Mouse (Mus musculus): ENCODE data around the gene Macrod1. TPM values are rescaled to one million over a fixed set of nuclear protein-coding genes. Genes with fewer than 3 reads are reported as not detected.

Gene Macrod1
- total RNA-seq, 2 experiments from 2014 or later, result 16.4 to 22.0 TPM

- DNase-seq (ENCODE audit: extremely low spot score in 1 of 2, low spot score in 1 of 2), result no peak
Measured at GRCm38 (mm10) chr19:7218753-7219152, 162.1 kb downstream of the Macrod1 start.

GRCm38 (mm10) chr19:7222196-7222595 lies 165.6 kb downstream of the Macrod1 start:
- no peak for DNase-seq (ENCODE audit: extremely low spot score in 1 of 2, low spot score in 1 of 2)

- DNase-seq (ENCODE audit: extremely low spot score in 1 of 2, low spot score in 1 of 2), result no peak
Measured at GRCm38 (mm10) chr19:7223488-7223887, 166.9 kb downstream of the Macrod1 start.

- no peak for DNase-seq (ENCODE audit: extremely low spot score in 1 of 2, low spot score in 1 of 2)
Measured at GRCm38 (mm10) chr19:7224253-7224652, 167.6 kb downstream of the Macrod1 start.

- no peak for DNase-seq (ENCODE audit: extremely low spot score in 1 of 2, low spot score in 1 of 2)
Measured at GRCm38 (mm10) chr19:7225096-7225690, 168.6 kb downstream of the Macrod1 start.

GRCm38 (mm10) chr19:7226511-7226914 lies 169.9 kb downstream of the Macrod1 start:
- DNase-seq (ENCODE audit: extremely low spot score in 1 of 2, low spot score in 1 of 2), result no peak

- peak; percentile 57 to 77 for DNase-seq (ENCODE audit: extremely low spot score in 1 of 2, low spot score in 1 of 2)
Measured at GRCm38 (mm10) chr19:7234537-7235221, 178.1 kb downstream of the Macrod1 start.

GRCm38 (mm10) chr19:7235461-7235860 lies 178.9 kb downstream of the Macrod1 start:
- DNase-seq (ENCODE audit: extremely low spot score in 1 of 2, low spot score in 1 of 2), result no peak

- no peak for DNase-seq (ENCODE audit: extremely low spot score in 1 of 2, low spot score in 1 of 2)
Measured at GRCm38 (mm10) chr19:7236011-7236410, 179.4 kb downstream of the Macrod1 start.

- DNase-seq (ENCODE audit: extremely low spot score in 1 of 2, low spot score in 1 of 2), result no peak
Measured at GRCm38 (mm10) chr19:7236742-7237141, 180.1 kb downstream of the Macrod1 start.

GRCm38 (mm10) chr19:7239574-7239973 lies 183.0 kb downstream of the Macrod1 start:
- DNase-seq (ENCODE audit: extremely low spot score in 1 of 2, low spot score in 1 of 2), result no peak

- no peak for DNase-seq (ENCODE audit: extremely low spot score in 1 of 2, low spot score in 1 of 2)
Measured at GRCm38 (mm10) chr19:7240291-7240690, 183.7 kb downstream of the Macrod1 start.

GRCm38 (mm10) chr19:7240782-7241690 lies 184.4 kb downstream of the Macrod1 start, which contains the start of gene Naa40:
Gene Naa40 (minus strand): TSS chr19:7241183.
- peak; percentile 84 to 90 for DNase-seq (ENCODE audit: extremely low spot score in 1 of 2, low spot score in 1 of 2)

GRCm38 (mm10) chr19:7246021-7246420 lies 189.4 kb downstream of the Macrod1 start:
- DNase-seq (ENCODE audit: extremely low spot score in 1 of 2, low spot score in 1 of 2), result no peak

Other genes with a start within 250 kb of the Macrod1 start
- gene Rps6ka4, start 216.2 kb upstream of the Macrod1 start, total RNA-seq (2021), result 10 to 100 TPM; 32.0 to 34.7 TPM
- gene Ccdc88b, start 198.6 kb upstream of the Macrod1 start, total RNA-seq (2021), result 10 to 100 TPM in 1 of 2 experiments, 1 to 10 TPM in 1; 7.5 to 11.9 TPM
- 10 to 100 TPM; 40.7 to 43.9 TPM for gene Trmt112, start 147.1 kb upstream of the Macrod1 start, total RNA-seq (2021)
- gene Prdx5, start 146.7 kb upstream of the Macrod1 start, total RNA-seq (2021), result 100 to 1,000 TPM; 384 to 436 TPM
- gene Esrra, start 135.0 kb upstream of the Macrod1 start, total RNA-seq (2021), result 10 to 100 TPM; 56.2 to 57.7 TPM
- gene Catsperz, start 131.4 kb upstream of the Macrod1 start, total RNA-seq (2021), result 10 to 100 TPM; 11.0 to 12.1 TPM
- gene Kcnk4, start 122.3 kb upstream of the Macrod1 start, total RNA-seq (2021), result 10 to 100 TPM; 18.4 to 20.2 TPM
- gene Bad, start 114.9 kb upstream of the Macrod1 start, total RNA-seq (2021), result 10 to 100 TPM; 42.7 to 44.5 TPM
- 100 to 1,000 TPM; 103 to 106 TPM for gene Gpr137, start 114.3 kb upstream of the Macrod1 start, total RNA-seq (2021)
- 10 to 100 TPM; 63.3 to 69.8 TPM for gene Ppp1r14b, start 81.8 kb upstream of the Macrod1 start, total RNA-seq (2021)
- gene Plcb3, start 80.3 kb upstream of the Macrod1 start, total RNA-seq (2021), result 10 to 100 TPM; 14.8 to 16.0 TPM
- gene Fkbp2, start 76.3 kb upstream of the Macrod1 start, total RNA-seq (2021), result 10 to 100 TPM; 88.6 to 93.9 TPM
- 10 to 100 TPM; 83.2 to 85.2 TPM for gene Vegfb, start 69.2 kb upstream of the Macrod1 start, total RNA-seq (2021)
- gene Dnajc4, start 64.2 kb upstream of the Macrod1 start, total RNA-seq (2021), result 10 to 100 TPM; 21.9 to 23.5 TPM
- 10 to 100 TPM; 13.5 to 14.9 TPM for gene Nudt22, start 60.7 kb upstream of the Macrod1 start, total RNA-seq (2021)
- gene Trpt1, start 60.7 kb upstream of the Macrod1 start, total RNA-seq (2021), result 10 to 100 TPM; 16.1 to 18.8 TPM
- 1 to 10 TPM; 4.3 to 4.6 TPM for gene Fermt3, start 37.3 kb upstream of the Macrod1 start, total RNA-seq (2021)
- gene Stip1, start 16.8 kb upstream of the Macrod1 start, total RNA-seq (2021), result 100 to 1,000 TPM; 169 to 202 TPM
- gene Flrt1, start 48.9 kb downstream of the Macrod1 start, total RNA-seq (2021), result 10 to 100 TPM; 18.3 to 21.2 TPM
- gene Otub1, start 149.5 kb downstream of the Macrod1 start, total RNA-seq (2021), result 100 to 1,000 TPM; 291 to 300 TPM
- 1,000 to 10,000 TPM; 1,060 to 1,153 TPM for gene Cox8a, start 160.8 kb downstream of the Macrod1 start, total RNA-seq (2021)
- gene Naa40, start 184.4 kb downstream of the Macrod1 start, total RNA-seq (2021), result 10 to 100 TPM; 24.6 to 34.6 TPM
- gene Rcor2, start 210.5 kb downstream of the Macrod1 start, total RNA-seq (2021), result 10 to 100 TPM; 17.4 to 20.0 TPM

All from layer of hippocampus, postnatal 25 days (tissue).